Mouse (Mus musculus) kidney, embryonic 15.5 days (tissue): ENCODE results near the gene Ints6. TPM values are rescaled to one million over a fixed set of nuclear protein-coding genes. Genes with fewer than 3 reads are reported as not detected.

ENCODE experiments used
- ATAC-seq: fragments of 200-750 bp; cut with Nextera tagmentation; replicated peaks from 2 replicates; pipeline ENCODE4 v1.8.0; 2017; ENCODE audit warnings: moderate TSS enrichment; ENCODE audit not compliant: low FRiP score
- H3K27ac ChIP-seq: fragments of 300-500 bp; sonication (generic); 2 replicates; pipeline ENCODE4 v1.5.1; 2015; ENCODE audit warnings: mild to moderate bottlenecking, inconsistent platforms
- H3K27me3 ChIP-seq: fragments of 300-500 bp; sonication (generic); 2 replicates; pipeline ENCODE4 v1.6.1; 2015; ENCODE audit warnings: inconsistent platforms
- H3K36me3 ChIP-seq: fragments of 300-500 bp; sonication (generic); 2 replicates; pipeline ENCODE4 v1.6.1; 2015; ENCODE audit warnings: inconsistent platforms
- H3K4me1 ChIP-seq: fragments of 300-500 bp; sonication (generic); 2 replicates; pipeline ENCODE4 v1.6.1; 2015; ENCODE audit warnings: inconsistent platforms
- H3K4me2 ChIP-seq: fragments of 300-500 bp; sonication (generic); 2 replicates; pipeline ENCODE4 v1.6.1; 2015; ENCODE audit warnings: moderate library complexity, mild to moderate bottlenecking, inconsistent platforms
- H3K4me3 ChIP-seq: fragments of 300-500 bp; sonication (generic); replicated peaks from 2 replicates; pipeline ENCODE4 v1.5.1; 2015; ENCODE audit warnings: mild to moderate bottlenecking, inconsistent platforms
- H3K9ac ChIP-seq: fragments of 300-500 bp; sonication (generic); 2 replicates; pipeline ENCODE4 v1.6.1; 2015; ENCODE audit warnings: mild to moderate bottlenecking, inconsistent platforms
- H3K9me3 ChIP-seq: fragments of 300-500 bp; sonication (generic); replicated peaks from 2 replicates; pipeline ENCODE4 v1.6.1; 2016; ENCODE audit warnings: inconsistent platforms
- WGBS: fragments of 180-500 bp; shearing (Covaris S2); methylation state at CpG from one replicate; pipeline ENCODE4 v1.1.7; 2015; ENCODE audit warnings: mixed read lengths; 5-methylcytosine and 5-hydroxymethylcytosine counted together
- polyA plus RNA-seq: library from polyadenylated mRNA; unstranded; fragments of >200 nt; fragmentation: Nextera tagmentation; extraction: Ambion mirVana; gene quantifications from 2 replicates; pipeline ENCODE4 v1.2.1, GENCODE M21; 2015

Ints6 gene
- polyA plus RNA-seq, 1 experiment from 2014 or later: 21.9 TPM

DNA sequence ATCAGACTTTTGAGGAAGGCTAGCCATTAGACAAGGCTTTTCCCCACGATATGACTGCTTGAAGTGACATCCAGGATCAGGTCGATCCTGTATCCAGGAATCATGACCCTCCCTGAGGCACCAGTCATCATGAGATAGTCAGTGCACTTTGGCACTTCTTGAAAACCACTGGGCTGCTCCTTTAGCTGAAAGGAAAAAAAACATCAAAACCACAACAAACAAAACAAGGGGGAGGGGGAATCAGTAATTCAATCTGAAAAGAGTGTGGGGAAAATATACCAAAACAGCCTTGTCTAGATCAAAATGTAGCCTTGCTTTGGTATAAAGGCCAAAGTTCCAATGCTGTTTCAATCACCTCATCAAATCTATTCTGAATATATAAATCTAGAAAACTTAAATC is 27.3 kb downstream of the Ints6 start:
- Histone ChIP-seq H3K36me3 (peaks cover 49% of the 10 kb centered on the region), H3K27ac (no peak overlapping the region), H3K4me1 (no peaks in the 10 kb centered on the region), H3K4me3 (no peak overlapping the region), H3K4me2 (no peak overlapping the region), H3K9ac (no peak overlapping the region), H3K9me3 (no peaks in the 10 kb centered on the region), H3K27me3 (no peaks in the 10 kb centered on the region)
- 89% methylated on average over 2 of the region's 2 CpGs for WGBS
- no peak for ATAC-seq

DNA sequence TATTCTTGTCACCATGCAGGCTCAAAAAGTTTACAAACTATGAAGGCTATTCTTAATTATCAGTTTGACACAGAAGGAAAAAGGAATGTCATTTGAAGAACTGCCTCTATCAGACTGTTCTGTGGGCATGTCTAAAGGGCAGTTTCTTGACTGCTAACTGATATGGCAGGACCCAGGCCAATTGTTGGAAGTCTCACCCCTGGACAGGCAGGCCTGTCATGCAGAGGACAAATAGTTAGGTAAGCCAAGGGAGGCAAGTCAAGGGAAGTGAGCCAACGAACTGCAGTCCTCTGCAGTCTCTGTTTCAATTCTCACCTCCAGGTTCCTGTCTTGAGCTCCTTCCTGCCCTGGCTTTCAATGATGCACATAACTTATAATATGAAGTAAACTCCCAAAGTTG is 29.1 kb downstream of the Ints6 start:
- no peak overlapping the region for H3K9ac ChIP-seq
- H3K4me3 ChIP-seq: no peak overlapping the region
- H3K4me2 ChIP-seq: no peak overlapping the region
- 100% methylated on average over 1 of the region's 1 CpGs for WGBS
- no peaks in the 10 kb centered on the region for H3K4me1 ChIP-seq
- no peak overlapping the region for H3K27ac ChIP-seq
- no peaks in the 10 kb centered on the region for H3K27me3 ChIP-seq
- H3K9me3 ChIP-seq: no peaks in the 10 kb centered on the region
- no peak for ATAC-seq
- H3K36me3 ChIP-seq: peaks cover 40% of the 10 kb centered on the region

DNA sequence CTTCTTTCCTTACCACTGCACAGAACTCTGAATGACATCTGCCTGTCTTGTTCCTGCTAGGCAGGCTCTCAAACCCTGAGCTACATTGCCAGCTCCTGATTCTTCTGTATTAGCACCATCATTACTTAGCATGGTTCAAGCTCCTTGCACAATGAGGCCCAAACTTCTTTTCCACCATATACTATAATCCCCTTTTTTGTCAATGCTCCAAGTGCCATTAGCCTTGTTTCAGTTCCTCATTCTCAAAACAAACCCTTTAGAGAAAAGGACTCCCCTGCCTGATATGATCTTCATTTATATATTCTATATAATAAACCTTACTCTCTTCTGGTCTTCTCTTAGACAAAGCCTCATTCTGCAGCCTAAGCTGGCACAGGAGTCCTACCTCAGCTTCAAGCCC is 36.4 kb downstream of the Ints6 start:
- no peak for ATAC-seq
- H3K36me3 ChIP-seq: peaks cover 2% of the 10 kb centered on the region; the same call in 1 of the 2 replicates
- H3K4me1 ChIP-seq: no peaks in the 10 kb centered on the region
- H3K4me2 ChIP-seq: no peak overlapping the region
- H3K27ac ChIP-seq: no peak overlapping the region
- H3K27me3 ChIP-seq: no peaks in the 10 kb centered on the region
- no peak overlapping the region for H3K4me3 ChIP-seq
- no peak overlapping the region for H3K9ac ChIP-seq
- H3K9me3 ChIP-seq: no peaks in the 10 kb centered on the region

DNA sequence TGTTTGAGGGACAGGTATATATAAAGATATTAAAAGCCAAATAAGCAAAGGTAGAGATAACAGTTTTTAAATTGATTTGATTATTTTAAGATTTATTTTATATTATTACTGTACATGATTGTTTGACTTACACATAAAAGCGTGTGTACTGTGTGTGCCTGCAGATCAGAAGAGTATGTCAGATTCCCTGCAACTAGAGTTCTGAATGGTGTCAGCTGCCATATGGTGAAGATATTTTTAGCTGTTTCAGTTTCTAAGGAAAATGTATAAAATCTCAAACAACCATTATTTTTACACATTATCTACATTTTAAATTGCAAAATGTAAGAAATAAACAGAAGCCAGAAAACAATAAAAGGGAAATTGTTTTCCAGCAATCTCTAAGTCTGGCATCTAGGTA is 39.3 kb downstream of the Ints6 start:
- no peak overlapping the region for H3K4me3 ChIP-seq
- H3K27me3 ChIP-seq: no peaks in the 10 kb centered on the region
- no peak overlapping the region for H3K4me2 ChIP-seq
- no peak overlapping the region for H3K27ac ChIP-seq
- H3K4me1 ChIP-seq: no peaks in the 10 kb centered on the region
- peaks cover 5% of the 10 kb centered on the region; the same call in 1 of the 2 replicates for H3K36me3 ChIP-seq
- H3K9me3 ChIP-seq: no peaks in the 10 kb centered on the region
- no peak overlapping the region for H3K9ac ChIP-seq
- ATAC-seq: no peak
- 88% methylated on average over 1 of the region's 1 CpGs for WGBS

DNA sequence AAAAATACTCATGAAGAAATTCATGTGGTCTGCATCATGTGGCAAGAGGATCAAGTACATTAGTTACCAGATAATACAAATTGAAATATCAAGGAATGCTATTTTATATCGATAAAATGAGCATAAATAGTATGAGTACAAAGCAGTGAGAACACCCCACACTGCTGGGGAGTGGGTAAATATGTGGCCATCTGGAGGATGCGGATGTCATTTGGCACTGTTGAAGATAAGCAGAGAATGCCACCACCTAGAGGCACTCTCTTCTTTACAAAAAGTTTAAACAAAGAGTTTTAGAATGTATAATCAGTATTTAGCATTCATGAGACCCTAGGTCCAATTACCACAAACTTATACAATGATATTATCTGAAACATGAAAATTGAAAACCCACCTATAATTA is 42.8 kb downstream of the Ints6 start:
- WGBS: 96% methylated on average over 2 of the region's 2 CpGs
- no peak overlapping the region for H3K4me2 ChIP-seq
- no peak for ATAC-seq
- no peaks in the 10 kb centered on the region for H3K4me1 ChIP-seq
- no peak overlapping the region for H3K9ac ChIP-seq
- H3K36me3 ChIP-seq: peaks cover 27% of the 10 kb centered on the region
- no peaks in the 10 kb centered on the region for H3K27me3 ChIP-seq
- no peak overlapping the region for H3K4me3 ChIP-seq
- H3K9me3 ChIP-seq: no peaks in the 10 kb centered on the region
- no peak overlapping the region for H3K27ac ChIP-seq

DNA sequence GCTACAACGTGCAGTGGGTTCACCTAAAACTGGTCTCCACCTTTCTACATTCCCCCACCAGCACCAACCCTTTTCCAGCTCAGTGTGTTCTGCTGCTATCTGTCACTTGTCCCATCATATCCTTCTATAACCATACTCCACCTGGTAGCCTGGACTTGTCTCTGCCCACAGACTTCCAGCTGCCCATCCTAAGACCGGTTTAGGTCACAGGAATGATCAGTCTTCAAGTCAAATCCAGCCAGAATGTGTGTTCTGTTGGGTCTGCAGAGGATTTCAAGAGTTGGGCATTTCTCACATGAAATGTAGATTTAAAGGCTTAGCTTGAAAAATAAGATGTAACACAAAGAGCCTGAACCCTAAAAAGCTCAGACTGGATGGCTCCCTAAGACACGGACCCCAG is 87.3 kb downstream of the Ints6 start:
- no peaks in the 10 kb centered on the region for H3K27me3 ChIP-seq
- 90% methylated on average over 3 of the region's 3 CpGs for WGBS
- ATAC-seq: no peak
- no peak overlapping the region for H3K27ac ChIP-seq
- no peaks in the 10 kb centered on the region for H3K36me3 ChIP-seq
- no peak overlapping the region for H3K4me3 ChIP-seq
- no peak overlapping the region for H3K9ac ChIP-seq
- H3K4me1 ChIP-seq: no peaks in the 10 kb centered on the region
- H3K9me3 ChIP-seq: no peaks in the 10 kb centered on the region
- H3K4me2 ChIP-seq: no peak overlapping the region

DNA sequence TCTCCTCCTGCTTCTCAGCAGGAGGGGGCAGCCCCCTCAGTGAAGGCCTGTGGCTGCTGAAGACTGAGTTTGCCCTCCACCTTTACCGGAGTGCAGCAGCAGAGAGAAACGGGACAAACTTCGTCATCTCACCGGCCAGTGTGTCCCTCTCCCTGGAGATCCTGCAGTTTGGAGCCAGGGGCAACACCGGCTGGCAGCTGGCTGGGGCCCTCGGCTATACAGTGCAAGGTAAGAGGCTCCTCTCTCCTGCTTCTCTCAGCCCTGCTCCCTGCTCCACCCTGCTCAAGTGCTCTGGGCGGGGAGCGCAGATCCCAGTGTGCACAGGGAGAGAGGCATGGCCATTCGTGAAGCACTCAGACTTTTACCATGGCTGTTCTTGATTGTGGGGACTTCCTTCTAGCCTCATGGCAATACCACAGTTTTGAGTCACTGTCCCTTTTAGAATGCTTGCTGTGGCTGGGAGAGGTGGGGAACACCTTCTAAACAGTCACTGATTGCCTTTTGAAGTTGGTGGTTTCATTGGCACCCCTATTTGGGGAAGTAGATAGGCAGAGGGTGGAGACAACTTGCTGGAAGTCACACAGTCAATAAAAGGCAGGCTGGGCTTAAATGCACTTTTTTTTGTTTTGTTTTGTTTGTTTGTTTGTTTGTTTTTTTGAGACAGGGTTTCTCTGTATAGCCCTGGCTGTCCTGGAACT is 95.8 kb downstream of the Ints6 start:
- Histone ChIP-seq H3K9ac (no peak overlapping the region), H3K27ac (no peak overlapping the region), H3K36me3 (no peaks in the 10 kb centered on the region), H3K4me1 (no peaks in the 10 kb centered on the region), H3K4me2 (no peak overlapping the region), H3K4me3 (no peak overlapping the region), H3K9me3 (no peaks in the 10 kb centered on the region), H3K27me3 (no peaks in the 10 kb centered on the region)
- 36% methylated on average over 9 of the region's 9 CpGs for WGBS
- no peak for ATAC-seq

DNA sequence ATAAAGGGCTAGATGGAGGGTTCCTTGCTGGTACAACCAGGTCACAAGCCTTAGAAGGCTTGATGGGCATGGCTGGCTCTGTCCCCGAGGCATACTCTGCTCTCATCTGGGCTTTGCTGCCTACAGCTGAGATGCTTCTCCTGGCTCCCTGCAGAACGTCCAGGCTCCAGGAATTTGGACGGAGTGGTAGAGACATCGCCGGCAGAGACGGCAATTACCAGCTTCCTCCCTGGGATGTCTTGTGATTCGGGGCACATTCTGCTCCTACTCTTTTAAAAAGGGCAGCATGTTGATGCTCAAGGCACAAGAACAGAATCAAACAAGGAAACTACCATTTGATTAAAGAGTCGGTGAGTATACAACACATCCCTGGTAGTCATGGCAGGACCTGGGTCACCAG is 97.6 kb downstream of the Ints6 start, which contains the start of gene Serpine3:
TSS of gene Serpine3 (plus strand) at position 301 of the 400 bp plus-strand sequence.
- ATAC-seq: no peak
- no peaks in the 10 kb centered on the region for H3K9me3 ChIP-seq
- no peak within 1 kb of the TSS for H3K9ac ChIP-seq
- no peak within 1 kb of the TSS for H3K4me2 ChIP-seq
- no peak within 1 kb of the TSS for H3K27ac ChIP-seq
- 84% methylated on average over 8 of the region's 8 CpGs for WGBS
- no peaks in the 10 kb centered on the region for H3K36me3 ChIP-seq
- no peaks in the 10 kb centered on the region for H3K27me3 ChIP-seq
- no peaks in the 10 kb centered on the region for H3K4me1 ChIP-seq
- no peak within 1 kb of the TSS for H3K4me3 ChIP-seq

DNA sequence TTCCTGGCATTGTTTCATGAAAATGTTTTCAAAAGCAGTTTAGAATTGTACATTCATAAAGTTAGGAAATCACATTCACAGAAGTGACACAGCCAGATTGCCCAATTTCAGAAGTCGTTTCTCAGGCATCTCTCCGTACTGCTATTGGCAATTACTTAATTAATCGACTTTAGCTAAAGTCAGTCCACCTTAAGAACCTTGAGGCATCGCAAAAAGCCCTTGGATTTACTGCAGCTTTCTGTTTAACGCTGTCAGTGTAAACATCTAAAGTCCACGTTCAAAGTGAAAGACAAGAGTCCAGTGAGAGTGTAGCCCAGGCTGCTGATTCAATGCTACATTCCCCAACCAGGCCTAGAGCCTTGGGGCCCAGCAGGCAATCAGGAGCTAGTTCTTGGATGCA is 98.6 kb downstream of the Ints6 start:
- Histone ChIP-seq H3K27me3 (no peaks in the 10 kb centered on the region), H3K27ac (no peak overlapping the region)

DNA sequence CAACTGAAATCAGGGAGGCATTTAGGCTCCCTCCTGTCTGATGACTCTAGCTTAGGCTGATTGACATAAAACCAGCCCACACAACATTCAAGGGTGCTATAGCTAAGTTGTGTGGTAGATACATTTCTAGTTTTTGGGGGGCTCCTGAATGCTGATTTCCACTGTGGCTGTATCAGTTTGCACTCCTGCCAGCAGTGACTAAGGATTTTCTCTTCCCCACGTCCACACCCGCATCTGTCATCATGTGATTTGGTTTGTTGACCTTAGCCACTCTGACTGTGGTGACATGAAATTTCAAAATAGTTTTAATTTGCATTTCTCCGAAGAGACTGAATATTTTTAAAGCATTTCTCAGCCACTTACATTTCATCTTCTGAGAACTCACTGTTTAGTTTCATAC is 103.5 kb downstream of the Ints6 start:
- no peaks in the 10 kb centered on the region for H3K9me3 ChIP-seq
- H3K4me2 ChIP-seq: no peak overlapping the region
- H3K4me1 ChIP-seq: no peaks in the 10 kb centered on the region
- no peak overlapping the region for H3K27ac ChIP-seq
- no peaks in the 10 kb centered on the region for H3K36me3 ChIP-seq
- 64% methylated on average over 3 of the region's 3 CpGs for WGBS
- no peaks in the 10 kb centered on the region for H3K27me3 ChIP-seq
- H3K4me3 ChIP-seq: no peak overlapping the region
- no peak overlapping the region for H3K9ac ChIP-seq
- ATAC-seq: no peak

More for the DNA sequence above, 98.6 kb downstream of the Ints6 start:
- WGBS: 68% methylated on average over 6 of the region's 6 CpGs
- no peak for ATAC-seq
- H3K9me3 ChIP-seq: no peaks in the 10 kb centered on the region
- H3K4me1 ChIP-seq: no peaks in the 10 kb centered on the region
- H3K4me2 ChIP-seq: no peak overlapping the region
- H3K9ac ChIP-seq: no peak overlapping the region
- no peaks in the 10 kb centered on the region for H3K36me3 ChIP-seq
- no peak overlapping the region for H3K4me3 ChIP-seq

DNA sequence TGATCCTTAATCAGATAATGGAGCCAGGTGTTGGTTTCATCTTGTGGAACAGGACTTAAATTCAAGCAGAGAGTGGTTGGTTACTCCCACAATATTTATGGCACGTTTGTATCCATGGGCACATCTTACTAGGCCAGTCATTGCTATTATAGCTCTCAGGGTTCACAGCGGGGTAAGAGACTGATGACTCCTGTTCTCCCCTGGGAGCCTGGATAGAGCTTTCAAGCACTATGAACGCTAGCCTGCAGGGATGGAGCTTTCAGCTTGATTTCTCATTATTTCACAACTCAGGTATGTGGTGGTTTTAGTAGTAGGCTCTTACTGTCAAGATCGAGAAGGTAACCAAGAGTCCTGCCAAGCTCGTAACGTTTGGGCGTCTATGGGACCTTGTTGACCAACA is 105.0 kb downstream of the Ints6 start:
- Histone ChIP-seq H3K27me3 (no peaks in the 10 kb centered on the region), H3K27ac (no peak overlapping the region), H3K4me2 (no peak overlapping the region), H3K36me3 (no peaks in the 10 kb centered on the region), H3K9me3 (no peaks in the 10 kb centered on the region), H3K4me3 (no peak overlapping the region), H3K9ac (no peak overlapping the region), H3K4me1 (no peaks in the 10 kb centered on the region)
- WGBS: 84% methylated on average over 7 of the region's 7 CpGs
- ATAC-seq: no peak

DNA sequence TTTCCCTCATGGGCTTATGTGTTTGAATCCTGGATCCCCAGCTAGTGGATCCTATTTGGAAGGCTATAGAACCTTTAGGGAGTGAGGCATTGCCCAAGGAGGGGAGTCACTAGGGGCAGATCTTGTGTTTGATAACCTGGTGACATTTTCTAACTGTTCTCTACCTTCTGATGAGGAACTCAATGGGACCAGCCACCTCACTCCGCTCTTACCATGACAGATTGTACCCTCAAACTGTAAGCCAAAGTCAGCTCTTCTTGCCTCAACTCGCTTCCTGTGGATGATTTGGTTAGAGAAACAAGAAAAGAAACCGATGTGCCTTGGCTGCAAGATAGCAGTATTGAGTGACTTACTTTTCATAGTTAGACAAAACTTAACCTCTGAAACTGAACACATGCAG is 109.2 kb downstream of the Ints6 start:
- ATAC-seq: no peak
- 94% methylated on average over 3 of the region's 3 CpGs for WGBS
- H3K27me3 ChIP-seq: no peaks in the 10 kb centered on the region
- no peaks in the 10 kb centered on the region for H3K9me3 ChIP-seq
- H3K9ac ChIP-seq: no peak overlapping the region
- H3K36me3 ChIP-seq: no peaks in the 10 kb centered on the region
- H3K4me1 ChIP-seq: no peaks in the 10 kb centered on the region
- no peak overlapping the region for H3K4me2 ChIP-seq
- no peak overlapping the region for H3K4me3 ChIP-seq
- H3K27ac ChIP-seq: no peak overlapping the region

DNA sequence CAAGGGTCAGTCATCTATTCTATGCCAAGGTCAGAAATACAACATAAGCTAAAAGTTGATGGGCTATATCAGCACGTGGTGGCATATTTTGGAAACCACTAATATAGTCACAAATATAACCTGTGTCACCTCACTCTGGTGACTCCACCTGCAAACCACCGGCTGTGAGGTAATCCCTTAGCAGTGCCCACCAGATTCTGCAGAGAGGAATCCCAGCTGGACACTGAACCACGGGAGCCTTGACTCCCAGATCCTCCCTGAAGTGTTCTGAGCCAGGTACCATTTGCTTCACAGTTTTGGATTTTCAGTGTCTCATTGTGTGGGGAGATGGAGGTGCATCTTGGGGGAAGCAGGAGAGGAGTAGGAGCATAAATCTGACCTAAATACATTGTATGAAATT is 110.6 kb downstream of the Ints6 start:
- Histone ChIP-seq H3K4me1 (no peaks in the 10 kb centered on the region), H3K36me3 (no peaks in the 10 kb centered on the region), H3K9me3 (no peaks in the 10 kb centered on the region), H3K27ac (no peak overlapping the region), H3K4me3 (no peak overlapping the region), H3K9ac (no peak overlapping the region), H3K27me3 (no peaks in the 10 kb centered on the region), H3K4me2 (no peak overlapping the region)
- no peak for ATAC-seq
- 60% methylated on average over 3 of the region's 3 CpGs for WGBS
